Mouse (Mus musculus): ENCODE measurements around the gene Tlk1.

Tlk1 gene

GRCm38 (mm10) chr2:70688454-70689078 lies 137.0 kb downstream of the Tlk1 start:
- DNase-seq (ENCODE audit: low read depth, low spot score), result no peak

- no peak for DNase-seq (ENCODE audit: low read depth, low spot score)
Measured at GRCm38 (mm10) chr2:70682324-70682723, 143.2 kb downstream of the Tlk1 start.

GRCm38 (mm10) chr2:70673445-70674126 lies 151.9 kb downstream of the Tlk1 start:
- DNase-seq (ENCODE audit: low read depth, low spot score), result no peak

- DNase-seq (ENCODE audit: low read depth, low spot score), result no peak
Measured at GRCm38 (mm10) chr2:70672476-70672875, 153.1 kb downstream of the Tlk1 start.

GRCm38 (mm10) chr2:70669896-70670295 lies 155.6 kb downstream of the Tlk1 start:
- no peak for DNase-seq (ENCODE audit: low read depth, low spot score)

- no peak for DNase-seq (ENCODE audit: low read depth, low spot score)
Measured at GRCm38 (mm10) chr2:70669241-70669640, 156.3 kb downstream of the Tlk1 start.

- no peak for DNase-seq (ENCODE audit: low read depth, low spot score)
Measured at GRCm38 (mm10) chr2:70667016-70667415, 158.5 kb downstream of the Tlk1 start.

- DNase-seq (ENCODE audit: low read depth, low spot score), result peak; percentile 44
Measured at GRCm38 (mm10) chr2:70663764-70664163, 161.8 kb downstream of the Tlk1 start.
